In genomic region chr4:81825966-81826365, GRCm38 (mm10) we compare ENCODE assay signal across 18 mouse cellular contexts.
DNase-seq lines count a peak whose midpoint lies in the region; ATAC-seq and TF ChIP-seq lines count a peak whose summit lies in the region.
"Had no signal": no experiment of that assay in that cellular context is flagged by ENCODE, and none has a peak within 500 bp of the region (broad histone marks: within the 10 kb centered on the region; RNA-seq: fewer than 3 reads in every experiment).

No protein-coding gene starts in this region.

- intact Hi-C loops in heart, adult 2 months (cut with DNase I): no loop called here

- no peak for TF ChIP-seq EP300 in heart, adult 2 months (IDR thresholded peaks at IDR 0.05; ENCODE audit: insufficient read depth, low read depth, low read length)
- no peak for TF ChIP-seq EP300 in lung, postnatal 0 days (IDR thresholded peaks at IDR 0.05)

- H3K4me2 ChIP-seq in heart, embryonic 12.5 days: no peak overlapping the region
- H3K4me2 ChIP-seq in heart, embryonic 16.5 days (ENCODE audit: low read depth, low read length): no peak overlapping the region
- H3K4me2 ChIP-seq in lung, postnatal 0 days (replicated peaks; ENCODE audit: low read depth, low read length): no peak overlapping the region
- H3K4me2 ChIP-seq: forebrain, embryonic 13.5 days; hindbrain, embryonic 13.5 days had no signal

- H3K36me3 ChIP-seq in heart, embryonic 12.5 days: no peaks in the 10 kb centered on the region
- H3K36me3 ChIP-seq in heart, adult 2 months (ENCODE audit: control insufficient read depth, insufficient read depth, low read length): peaks cover 2% of the 10 kb centered on the region
- no peaks in the 10 kb centered on the region for H3K36me3 ChIP-seq in heart, embryonic 16.5 days (ENCODE audit: control insufficient read depth, insufficient read depth)
- no peaks in the 10 kb centered on the region for H3K36me3 ChIP-seq in lung, postnatal 0 days (ENCODE audit: insufficient read depth, low read length)
- H3K36me3 ChIP-seq: embryonic facial prominence, embryonic 10.5 days; hindbrain, embryonic 13.5 days had no signal

- H3K4me1 ChIP-seq in heart, embryonic 12.5 days (replicated peaks): peaks cover 35% of the 10 kb centered on the region
- peaks cover 1% of the 10 kb centered on the region for H3K4me1 ChIP-seq in heart, adult 2 months (ENCODE audit: control insufficient read depth, insufficient read depth, low read length)
- peaks cover 28% of the 10 kb centered on the region for H3K4me1 ChIP-seq in heart, embryonic 16.5 days (ENCODE audit: control insufficient read depth, insufficient read depth, low read length)
- no peaks in the 10 kb centered on the region for H3K4me1 ChIP-seq in lung, postnatal 0 days (ENCODE audit: insufficient read depth, low read depth, low read length)
- H3K4me1 ChIP-seq: hindbrain, embryonic 13.5 days had no signal

- TF ChIP-seq POLR2A in heart, adult 2 months (IDR thresholded peaks at IDR 0.05; ENCODE audit: insufficient read depth, low read depth, low read length): no peak

- no peaks in the 10 kb centered on the region for H3K79me2 ChIP-seq in heart, adult 2 months (replicated peaks; ENCODE audit: control insufficient read depth, insufficient read depth, low read length)

- no peak overlapping the region for H3K4me3 ChIP-seq in heart, embryonic 12.5 days
- no peak overlapping the region for H3K4me3 ChIP-seq in heart, adult 2 months
- no peak overlapping the region for H3K4me3 ChIP-seq in heart, embryonic 16.5 days (ENCODE audit: low read length)
- H3K4me3 ChIP-seq in lung, postnatal 0 days (ENCODE audit: low read depth, low read length): no peak overlapping the region
- H3K4me3 ChIP-seq: embryonic facial prominence, embryonic 10.5 days; forebrain, embryonic 13.5 days; hindbrain, embryonic 13.5 days had no signal

- no peak overlapping the region for H3K9ac ChIP-seq in heart, embryonic 12.5 days
- no peak overlapping the region for H3K9ac ChIP-seq in heart, adult 2 months (ENCODE audit: low read depth, low read length)
- H3K9ac ChIP-seq in heart, embryonic 16.5 days (ENCODE audit: low read length): no peak overlapping the region
- no peak overlapping the region for H3K9ac ChIP-seq in lung, postnatal 0 days (replicated peaks; ENCODE audit: low read depth)
- H3K9ac ChIP-seq: forebrain, embryonic 13.5 days; forebrain, postnatal 0 days; hindbrain, embryonic 13.5 days had no signal

- ATAC-seq in heart, embryonic 12.5 days (ENCODE audit: insufficient number of reproducible peaks, low FRiP score): peak; percentile 66; the same call in 1 of the 2 replicates
- no peak for ATAC-seq in heart, embryonic 16.5 days (replicated peaks; ENCODE audit: extremely low read depth, insufficient read depth, low FRiP score)
- ATAC-seq in lung, postnatal 0 days: no peak; the same call in 1 of the 2 replicates
- ATAC-seq: forebrain, embryonic 13.5 days; forebrain, postnatal 0 days; hindbrain, postnatal 0 days had no signal

- no peaks in the 10 kb centered on the region for H3K27me3 ChIP-seq in heart, embryonic 12.5 days (replicated peaks)
- no peaks in the 10 kb centered on the region for H3K27me3 ChIP-seq in heart, adult 2 months (ENCODE audit: control insufficient read depth, insufficient read depth, low read length)
- no peaks in the 10 kb centered on the region for H3K27me3 ChIP-seq in heart, embryonic 16.5 days (ENCODE audit: control insufficient read depth, insufficient read depth, low read length)
- H3K27me3 ChIP-seq in lung, postnatal 0 days (replicated peaks; ENCODE audit: insufficient read depth, low read length): no peaks in the 10 kb centered on the region
- H3K27me3 ChIP-seq: forebrain, embryonic 13.5 days; hindbrain, embryonic 13.5 days had no signal

- no peak for TF ChIP-seq CTCF in heart, adult 2 months (IDR thresholded peaks at IDR 0.05)
- no peak for TF ChIP-seq CTCF in lung, postnatal 0 days (IDR thresholded peaks at IDR 0.05)

- no peaks in the 10 kb centered on the region for H3K9me3 ChIP-seq in heart, embryonic 12.5 days (replicated peaks)
- no peaks in the 10 kb centered on the region for H3K9me3 ChIP-seq in heart, embryonic 16.5 days (replicated peaks; ENCODE audit: control insufficient read depth, low read length)
- H3K9me3 ChIP-seq in lung, postnatal 0 days (ENCODE audit: low read length): no peaks in the 10 kb centered on the region
- H3K9me3 ChIP-seq: embryonic facial prominence, embryonic 10.5 days; forebrain, embryonic 13.5 days; hindbrain, embryonic 13.5 days had no signal

- no peak for DNase-seq in heart, adult 2 months
- DNase-seq in heart, adult 8-10 months (ENCODE audit: low spot score): no peak
- peak; percentile 11 for DNase-seq in lung, postnatal 0 days (ENCODE audit: low spot score)
- no peak for DNase-seq in lung, postnatal 10 days
- DNase-seq: adrenal gland, adult 2 months; adrenal gland, postnatal 25 days; cerebellum, adult 2 months; cerebellum, postnatal 10 days; forebrain, postnatal 0 days; gastrocnemius, postnatal 36 days; heart, adult 18-20 months; kidney, adult 11 months had no signal

- peak overlapping the region; percentile 36; the same call in 1 of the 2 replicates for H3K27ac ChIP-seq in heart, embryonic 12.5 days (ENCODE audit: poor library complexity, severe bottlenecking)
- H3K27ac ChIP-seq in heart, adult 2 months: no peak overlapping the region
- peak overlapping the region; percentile 57 for H3K27ac ChIP-seq in heart, embryonic 16.5 days (ENCODE audit: low read length)
- H3K27ac ChIP-seq in lung, postnatal 0 days (ENCODE audit: low read length): no peak overlapping the region
- H3K27ac ChIP-seq: embryonic facial prominence, embryonic 10.5 days; forebrain, embryonic 13.5 days; hindbrain, embryonic 13.5 days; hindbrain, postnatal 0 days had no signal

Comparison
In these comparisons a context has a peak if more than half of its experiments do, and no peak if none do; other contexts are left out.
1. H3K27ac ChIP-seq: peak in heart, embryonic 12.5 days (single experiment) and heart, embryonic 16.5 days (single experiment); none in heart, adult 2 months (single experiment) and lung, postnatal 0 days (single experiment).